Mouse (Mus musculus) leukemia stem cell, adult 10-12 weeks (primary cell): ENCODE data around the gene B430306N03Rik. TPM values are rescaled to one million over a fixed set of nuclear protein-coding genes. Genes with fewer than 3 reads are reported as not detected.

ENCODE experiments used
- polyA plus RNA-seq: library from polyadenylated mRNA; stranded (reverse); fragments of >175 nt; gene quantifications from 2 replicates; pipeline ENCODE4 v1.2.3, GENCODE M21; 2012; ENCODE audit warnings: low replicate concordance

The B430306N03Rik gene
- 1.1 and 2.0 TPM in 2 replicates for polyA plus RNA-seq

GRCm38 (mm10) chr17:48315905-48316579, at the start of gene B430306N03Rik:
Gene B430306N03Rik (plus strand): TSS chr17:48316141.

GRCm38 (mm10) chr17:48299203-48299602, 16.7 kb upstream of the B430306N03Rik start, which contains the start of gene Treml2:
Gene Treml2 (plus strand): TSS chr17:48299498.

GRCm38 (mm10) chr17:48346231-48346630, 30.3 kb downstream of the B430306N03Rik start, which contains the start of gene Trem2:
Gene Trem2 (plus strand): TSS chr17:48346401.

GRCm38 (mm10) chr17:48359616-48360015, 43.7 kb downstream of the B430306N03Rik start, which contains the start of gene Treml1:
Gene Treml1 (plus strand): TSS chr17:48359916.

Other genes with a start within 250 kb of the B430306N03Rik start
- not detected in 2 replicates for gene 1700067P10Rik, start 226.8 kb upstream of the B430306N03Rik start, polyA plus RNA-seq
- gene 9830107B12Rik, start 169.9 kb upstream of the B430306N03Rik start, polyA plus RNA-seq: not detected in 2 replicates
- 0.17 TPM in 1 of 2 replicates, not detected in the other for gene A530064D06Rik, start 148.9 kb upstream of the B430306N03Rik start, polyA plus RNA-seq
- gene Trem1, start 83.4 kb upstream of the B430306N03Rik start, polyA plus RNA-seq: not detected in 2 replicates
- gene Trem3, start 68.4 kb upstream of the B430306N03Rik start, polyA plus RNA-seq: not detected in 2 replicates
- 3.2 and 6.5 TPM in 2 replicates for gene Treml4, start 51.8 kb upstream of the B430306N03Rik start, polyA plus RNA-seq
- 6.5 and 10.4 TPM in 2 replicates for gene Treml2, start 16.6 kb upstream of the B430306N03Rik start, polyA plus RNA-seq
- 0.17 and 0.53 TPM in 2 replicates for gene Trem2, start 30.3 kb downstream of the B430306N03Rik start, polyA plus RNA-seq
- gene Treml1, start 43.8 kb downstream of the B430306N03Rik start, polyA plus RNA-seq: 0.50 and 2.9 TPM in 2 replicates
- 16.0 and 20.8 TPM in 2 replicates for gene Nfya, start 93.8 kb downstream of the B430306N03Rik start, polyA plus RNA-seq
- gene Oard1, start 93.9 kb downstream of the B430306N03Rik start, polyA plus RNA-seq: 1.9 and 18.5 TPM in 2 replicates
- 0.16 and 0.28 TPM in 2 replicates for gene Apobec2, start 116.8 kb downstream of the B430306N03Rik start, polyA plus RNA-seq
- gene Tspo2, start 135.4 kb downstream of the B430306N03Rik start, polyA plus RNA-seq: 16.4 and 26.4 TPM in 2 replicates
- 3.7 and 6.8 TPM in 2 replicates for gene Unc5cl, start 138.8 kb downstream of the B430306N03Rik start, polyA plus RNA-seq